Mouse (Mus musculus) thymus, postnatal 14 days (tissue): ENCODE measurements around the gene Gm44790.
"Not testable (repeated sequence)": the region's sequence is repeated elsewhere in the genome, so short reads cannot be mapped to it uniquely, and the experiment has no call there.

Source experiments
- DNase-seq: peaks from one replicate; pipeline ENCODE4 v3.0.0; 2021

Gm44790 gene

DNA sequence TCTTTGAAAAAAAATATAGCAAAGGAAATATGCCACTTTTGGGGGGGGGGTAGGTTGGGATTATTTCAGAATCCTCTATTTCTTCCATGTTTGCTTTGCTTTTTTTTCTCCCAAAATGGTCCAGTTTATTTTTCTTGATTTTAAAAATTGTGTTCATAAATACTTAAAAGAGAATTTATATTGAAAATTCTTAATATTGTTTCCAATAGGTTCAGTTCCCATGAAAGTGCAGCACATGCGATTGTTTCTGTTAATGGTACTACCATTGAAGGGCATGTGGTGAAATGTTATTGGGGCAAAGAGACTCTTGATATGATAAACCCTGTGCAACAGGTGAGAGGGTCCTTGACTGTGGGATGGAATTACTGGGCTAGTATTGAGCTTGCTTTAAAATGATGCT, at the start of gene Gm44790:
TSS of gene Gm44790 (plus strand) at position 301 of the 400 bp plus-strand sequence.
- no peak for DNase-seq

DNA sequence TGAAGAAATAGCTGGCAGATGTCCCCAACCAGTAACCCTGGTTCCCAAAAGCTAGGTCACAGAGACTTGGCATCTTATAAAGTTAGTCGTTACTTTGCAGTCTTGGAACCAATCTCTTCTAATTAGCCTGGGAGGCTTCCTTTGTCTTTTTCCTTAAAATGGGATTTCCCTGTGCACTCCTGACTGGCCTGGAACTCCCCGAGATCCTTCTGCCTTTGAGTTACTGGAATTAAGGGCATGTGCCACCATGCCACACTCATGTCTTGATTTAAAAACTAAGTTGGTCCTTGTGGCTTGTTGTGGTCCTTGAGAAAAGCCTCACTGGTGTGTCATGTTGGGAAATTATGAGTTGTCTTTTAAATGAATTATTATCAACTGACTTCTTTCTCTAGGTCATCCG, 48.1 kb upstream of the Gm44790 start:
- DNase-seq: no peak

DNA sequence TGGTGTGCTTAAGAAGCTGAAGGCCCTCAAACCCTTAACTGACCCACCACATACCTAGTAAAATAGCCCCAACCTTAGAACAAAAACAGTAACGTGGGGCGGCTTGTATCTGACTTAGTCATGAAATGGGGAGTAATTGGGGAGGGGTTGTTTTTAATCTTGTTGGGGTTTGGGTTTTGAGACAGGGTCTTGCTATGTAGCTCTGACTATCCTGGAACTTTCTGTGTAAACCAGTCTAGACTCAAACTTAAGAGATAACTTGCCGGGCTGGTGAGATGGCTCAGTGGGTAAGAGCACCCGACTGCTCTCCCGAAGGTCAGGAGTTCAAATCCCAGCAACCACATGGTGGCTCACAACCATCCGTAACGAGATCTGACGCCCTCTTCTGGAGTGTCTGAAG, 46.3 kb upstream of the Gm44790 start:
- DNase-seq: not testable (repeated sequence)

DNA sequence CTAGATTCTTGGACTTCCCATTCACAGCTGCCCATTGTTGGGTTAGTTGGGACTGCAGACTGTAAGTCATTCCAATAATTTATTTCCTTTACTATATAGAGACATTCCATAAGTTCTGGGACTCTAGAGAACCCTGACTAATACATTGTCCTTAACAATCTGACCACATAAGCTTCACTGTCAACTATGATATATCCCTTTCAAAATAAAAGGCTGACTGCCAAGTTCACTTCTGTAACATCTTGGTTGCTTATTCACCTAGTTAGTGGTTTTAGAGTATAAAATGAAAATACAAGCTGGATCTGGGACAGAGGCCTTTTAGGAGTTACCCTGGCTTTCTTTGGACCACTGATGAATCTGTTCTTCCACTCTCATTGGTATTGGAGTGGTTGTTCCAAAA, 43.9 kb upstream of the Gm44790 start:
- no peak for DNase-seq

DNA sequence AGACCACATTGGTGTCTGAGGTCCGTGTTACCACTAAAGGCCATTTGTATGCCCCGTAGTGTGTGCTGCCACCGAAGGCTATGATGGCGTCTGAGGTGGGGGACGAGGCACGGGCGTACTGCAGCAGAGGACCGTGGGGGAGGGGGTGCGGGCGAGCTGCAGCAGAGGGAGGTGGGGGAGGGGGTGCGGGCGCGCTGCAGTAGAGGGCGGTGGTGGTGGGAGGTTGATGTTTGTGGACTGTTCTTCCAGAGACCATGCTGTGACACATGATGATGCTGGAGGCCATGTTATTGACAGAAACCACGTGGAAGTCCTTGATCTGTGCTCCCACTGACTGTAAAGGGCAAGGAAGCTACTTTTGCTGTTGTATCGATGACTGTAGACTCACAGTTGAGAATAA, 43.1 kb upstream of the Gm44790 start:
- DNase-seq: no peak

DNA sequence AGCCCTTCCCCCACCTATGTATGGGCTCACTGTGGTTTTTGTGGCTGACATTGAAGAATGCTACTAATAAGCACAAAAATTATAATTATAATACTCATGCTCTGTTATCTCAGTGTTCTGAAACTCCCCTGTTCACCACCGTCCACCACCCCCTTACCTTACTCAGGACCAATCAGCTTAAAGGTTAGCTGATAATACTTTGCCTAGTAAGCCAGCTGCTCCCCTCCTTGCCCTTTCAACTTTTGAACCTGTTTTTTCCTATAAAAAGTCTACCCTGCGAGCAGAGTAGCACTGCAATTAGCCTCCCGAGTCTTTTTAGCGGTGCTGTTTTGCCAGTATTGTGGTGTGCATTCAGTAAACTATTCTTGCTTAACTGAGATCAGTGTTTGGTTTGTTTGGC, 41.8 kb upstream of the Gm44790 start:
- DNase-seq: no peak

DNA sequence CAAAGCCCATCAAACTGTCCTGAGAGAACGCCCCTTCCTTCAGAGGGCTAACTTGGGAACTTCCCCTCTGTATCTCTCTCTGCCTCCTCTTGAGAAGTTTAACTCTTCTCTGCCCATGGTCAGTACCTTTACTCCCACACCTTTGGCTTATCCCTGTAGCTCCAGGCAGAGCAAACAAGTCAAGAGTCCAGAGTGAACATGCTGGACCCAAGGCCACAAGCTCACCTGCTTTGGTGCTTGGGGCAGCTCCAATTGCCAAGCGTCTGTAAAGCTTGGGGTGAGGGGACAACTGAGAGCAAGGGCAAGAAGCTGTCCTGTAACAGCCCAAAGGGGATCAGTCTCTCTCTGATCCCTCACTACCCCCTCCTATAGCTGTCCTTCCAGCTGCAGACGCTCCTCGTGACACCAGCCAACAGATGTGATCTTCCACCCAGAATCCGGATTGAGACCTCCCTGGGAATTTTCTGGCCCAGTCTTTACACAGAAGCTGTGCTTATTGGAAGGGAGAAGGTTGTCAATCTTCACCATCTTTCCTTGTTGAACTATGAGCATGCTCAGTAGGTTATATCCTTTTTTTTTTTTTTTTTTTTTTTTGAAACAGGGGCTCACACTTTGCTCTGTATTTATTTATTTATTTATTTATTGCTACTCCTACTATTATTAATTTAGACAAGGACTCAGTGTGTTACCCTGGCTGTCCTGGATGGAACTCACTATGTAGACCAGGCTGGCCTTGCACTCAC, 40.9 kb upstream of the Gm44790 start:
- no peak for DNase-seq

DNA sequence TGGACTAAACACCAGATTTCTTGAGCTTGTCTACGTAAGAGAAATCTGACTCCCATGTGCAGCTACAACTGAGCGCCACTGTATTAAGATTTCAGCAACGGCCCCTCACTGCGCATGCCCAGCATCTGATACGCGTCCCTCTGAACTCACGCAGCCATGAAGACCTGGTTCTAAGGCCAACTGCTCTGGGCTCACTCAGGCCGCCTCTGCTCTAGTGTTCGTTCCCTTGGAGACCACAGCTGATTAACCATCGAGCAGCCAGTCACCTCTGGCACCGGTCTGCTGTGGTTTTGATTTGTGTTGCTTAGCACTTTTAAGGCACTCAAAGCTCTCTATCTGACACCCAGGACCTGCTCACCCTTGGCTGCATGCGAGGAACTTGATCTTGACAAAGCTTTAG, 39.1 kb upstream of the Gm44790 start:
- DNase-seq: no peak

DNA sequence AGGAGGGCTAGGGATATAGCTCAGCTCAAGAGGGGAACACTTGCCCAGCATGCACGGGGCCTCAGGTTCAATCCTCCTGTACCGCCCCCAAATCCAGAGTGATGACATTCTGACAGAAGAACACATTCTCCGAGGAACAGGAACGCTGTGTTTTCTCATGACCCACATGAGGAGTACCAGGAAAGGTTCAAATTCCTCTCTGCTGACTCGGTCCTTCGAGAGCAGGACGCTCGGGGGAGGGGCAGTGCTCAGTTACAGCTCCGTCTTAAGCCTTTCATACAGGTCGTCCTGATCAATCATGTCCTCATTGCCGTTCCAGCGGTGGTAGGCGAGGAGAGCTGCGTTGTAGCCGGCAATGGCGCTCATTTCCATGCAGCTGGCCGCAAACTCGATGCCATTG, 38.0 kb upstream of the Gm44790 start:
- no peak for DNase-seq

DNA sequence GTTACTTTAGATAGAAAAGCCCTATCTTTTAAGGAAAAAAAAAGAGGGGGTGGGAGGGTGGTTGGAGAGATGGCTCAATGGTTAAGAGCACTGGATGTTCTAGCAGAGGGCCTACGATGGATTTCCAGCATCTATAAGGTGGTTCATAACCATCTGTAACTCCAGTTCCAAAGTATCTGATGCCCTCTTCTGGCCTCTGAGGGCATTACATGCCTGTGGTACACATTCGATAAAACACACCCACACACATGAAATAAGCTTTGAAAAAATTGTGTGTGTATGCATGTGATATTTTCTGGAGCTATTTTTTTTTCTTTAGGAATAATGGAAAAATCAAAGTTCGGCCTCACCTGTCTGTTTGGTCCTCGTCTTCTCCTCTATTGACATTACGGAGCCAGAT, 35.1 kb upstream of the Gm44790 start:
- no peak for DNase-seq

DNA sequence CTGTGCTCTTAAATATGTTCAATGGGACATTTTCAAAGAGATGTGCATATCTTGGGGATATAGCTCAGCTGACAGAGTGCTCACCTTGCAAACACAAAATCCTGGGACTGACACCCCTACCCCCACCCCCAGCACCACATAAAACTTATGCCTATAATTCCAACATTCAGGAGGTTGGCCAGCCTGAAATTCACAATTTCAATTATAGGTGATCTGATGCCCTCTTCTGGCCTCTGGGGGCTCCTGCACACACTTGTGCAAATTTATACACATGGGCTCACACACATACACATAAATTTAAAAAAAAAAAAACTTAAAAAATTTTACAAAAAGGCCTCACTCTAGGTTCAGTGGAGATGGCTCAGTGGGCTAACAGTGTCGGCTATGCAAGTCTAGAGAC, 33.3 kb upstream of the Gm44790 start:
- peak; percentile 20 for DNase-seq

DNA sequence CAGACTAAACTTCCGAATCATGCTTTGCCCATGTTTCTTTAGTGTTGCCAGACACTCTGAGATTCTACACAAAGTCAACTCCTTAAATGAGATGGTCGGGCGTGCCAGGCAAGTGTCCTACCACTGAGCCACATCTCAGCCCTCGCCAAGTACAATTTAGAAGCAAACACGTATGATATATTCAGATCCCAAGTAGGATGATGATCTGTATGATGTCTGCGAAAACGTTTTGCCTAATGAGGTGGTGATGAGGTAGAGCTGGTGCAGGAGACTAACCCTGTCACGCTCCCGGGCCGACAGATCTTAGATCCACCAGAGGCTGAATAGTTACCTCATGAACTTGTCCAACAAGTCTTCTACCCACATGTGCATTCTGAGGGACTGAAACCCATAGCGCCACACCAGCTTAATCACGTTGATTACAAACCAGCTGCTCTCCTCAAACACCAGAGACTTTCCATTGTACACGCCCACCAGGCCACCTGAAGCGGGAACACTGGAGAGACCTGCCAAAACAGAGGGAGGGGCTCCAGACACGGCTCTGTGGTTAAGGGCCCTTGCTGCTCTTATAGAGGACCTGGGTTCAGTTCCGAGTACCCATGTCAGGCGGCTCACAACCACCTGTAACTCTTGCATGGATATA, 32.3 kb upstream of the Gm44790 start:
- no peak for DNase-seq

DNA sequence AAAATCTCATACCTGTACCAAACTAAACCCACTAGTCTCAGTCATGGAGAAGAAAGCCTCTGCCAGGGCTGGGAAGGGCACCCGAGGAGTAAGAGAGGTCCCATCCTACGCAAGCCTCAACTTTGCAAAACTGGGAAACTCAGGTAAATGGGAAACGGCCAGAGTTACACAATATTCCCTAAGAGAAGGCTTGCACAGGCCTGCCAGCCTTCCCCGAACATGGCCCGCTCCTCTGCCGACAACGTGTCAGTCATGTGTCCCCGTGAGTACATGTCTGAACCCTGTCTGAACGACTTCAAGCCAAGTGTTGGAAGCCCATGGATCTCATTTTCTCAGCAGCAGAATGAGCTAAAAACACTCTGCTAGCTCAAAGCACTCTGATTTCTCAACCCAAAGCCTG, 31.4 kb upstream of the Gm44790 start:
- DNase-seq: no peak

DNA sequence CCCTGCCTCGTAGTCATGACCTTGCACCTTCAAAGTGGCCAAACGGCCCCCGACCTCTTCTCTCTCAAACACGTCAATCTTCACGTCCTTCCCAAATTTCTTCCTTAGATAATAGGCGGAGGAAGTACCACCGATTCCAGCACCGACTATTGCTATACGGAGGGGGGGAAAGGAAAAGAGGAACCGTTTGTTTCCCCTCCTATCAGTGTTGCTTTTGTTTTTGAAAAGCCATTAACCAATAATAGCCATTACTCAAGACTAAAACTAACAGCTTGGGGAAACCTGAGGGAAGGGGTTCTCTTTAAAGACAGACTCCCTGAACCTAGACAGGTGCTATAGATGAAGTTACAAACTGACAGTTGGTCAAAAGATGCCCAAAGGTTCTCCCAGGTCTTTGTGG, 30.5 kb upstream of the Gm44790 start:
- no peak for DNase-seq

DNA sequence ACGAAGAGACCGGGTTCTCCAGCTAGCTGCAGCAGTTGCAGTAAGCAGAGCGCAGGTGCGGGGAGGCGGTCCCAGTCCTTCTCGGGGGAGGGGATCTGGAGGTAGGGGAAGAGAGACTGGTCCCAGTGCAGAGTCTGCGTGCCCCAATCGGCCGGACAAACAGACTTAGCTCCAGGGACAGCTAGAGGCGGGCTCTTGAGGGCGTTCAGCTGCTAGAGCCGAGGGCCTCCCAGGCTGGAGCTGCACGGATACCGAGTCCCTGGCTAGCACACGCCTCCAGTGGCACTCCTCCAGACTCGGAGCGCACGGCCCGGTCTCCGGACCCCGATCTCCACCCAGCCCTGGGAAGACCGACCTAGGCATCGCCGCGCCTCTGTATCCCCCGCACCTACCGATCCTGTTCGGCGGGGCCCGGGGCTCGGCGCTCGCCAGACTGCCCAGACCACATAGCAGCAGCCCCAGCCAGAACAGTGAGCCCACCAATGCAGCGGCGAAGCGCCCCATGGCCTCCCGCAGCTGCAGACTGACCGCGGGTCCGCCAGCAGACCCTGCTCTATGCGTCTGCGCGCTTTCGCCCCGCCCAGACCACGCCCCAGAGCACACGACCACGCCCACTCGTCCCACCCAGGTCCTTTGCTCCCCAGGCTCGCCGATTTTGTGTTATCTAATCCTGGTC, 29.7 kb upstream of the Gm44790 start, which contains the start of gene Pcyox1:
TSS of gene Pcyox1 (minus strand) at position 574 of the 676 bp plus-strand sequence.
- peak; percentile 88 for DNase-seq

DNA sequence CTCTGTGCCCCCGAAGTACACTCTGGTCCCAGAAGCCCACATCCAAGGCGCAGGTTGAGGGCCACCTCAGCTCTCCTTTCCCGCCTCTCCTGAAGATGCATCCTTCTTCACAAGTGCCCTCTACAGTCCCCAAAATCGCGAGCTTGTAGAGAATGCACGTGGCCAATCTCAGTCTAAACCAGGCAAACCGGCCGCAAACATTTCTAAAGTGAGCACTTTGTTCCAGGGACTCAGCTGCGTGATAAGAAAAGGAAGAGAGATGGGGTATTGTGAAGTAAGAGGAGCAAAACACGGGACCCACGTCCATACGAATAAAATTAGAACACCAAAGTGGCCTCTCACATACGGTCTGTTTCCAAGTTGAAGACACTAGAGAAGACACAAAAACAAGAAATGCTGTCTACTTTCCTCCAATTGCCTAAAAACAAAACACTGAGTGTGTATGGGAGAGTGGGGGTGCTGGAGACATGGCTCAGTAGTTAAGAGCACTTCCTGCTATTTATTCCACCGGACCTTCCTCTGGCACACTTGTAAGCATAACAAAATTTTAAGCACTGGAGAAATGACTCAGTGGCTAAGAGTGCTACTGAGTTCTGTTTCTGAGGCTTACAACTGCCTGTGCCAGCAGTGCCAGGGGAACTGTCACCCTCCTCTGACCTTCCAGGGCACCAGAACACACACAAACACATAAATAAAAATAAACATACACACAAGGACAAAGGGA, 29.0 kb upstream of the Gm44790 start:
- no peak for DNase-seq

DNA sequence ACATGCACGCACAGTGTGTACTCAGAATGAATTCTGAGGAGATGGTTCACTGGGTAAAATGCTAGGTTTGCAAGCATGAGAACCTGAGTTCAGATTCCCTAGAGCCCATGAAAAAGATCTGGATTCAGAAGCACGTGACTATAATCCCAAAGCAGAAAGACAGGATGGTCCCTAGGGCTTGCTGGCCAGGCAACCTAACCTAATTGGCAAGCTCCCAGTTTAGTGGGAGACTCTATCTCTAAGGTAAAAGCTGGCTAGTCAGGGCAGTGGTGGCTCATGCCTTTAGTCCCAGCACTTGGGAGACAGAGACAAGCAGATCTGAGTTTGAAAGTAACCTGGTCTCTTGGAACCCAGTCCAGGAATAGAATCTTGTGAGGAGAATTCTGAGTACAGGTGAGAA, 27.5 kb upstream of the Gm44790 start:
- no peak for DNase-seq

DNA sequence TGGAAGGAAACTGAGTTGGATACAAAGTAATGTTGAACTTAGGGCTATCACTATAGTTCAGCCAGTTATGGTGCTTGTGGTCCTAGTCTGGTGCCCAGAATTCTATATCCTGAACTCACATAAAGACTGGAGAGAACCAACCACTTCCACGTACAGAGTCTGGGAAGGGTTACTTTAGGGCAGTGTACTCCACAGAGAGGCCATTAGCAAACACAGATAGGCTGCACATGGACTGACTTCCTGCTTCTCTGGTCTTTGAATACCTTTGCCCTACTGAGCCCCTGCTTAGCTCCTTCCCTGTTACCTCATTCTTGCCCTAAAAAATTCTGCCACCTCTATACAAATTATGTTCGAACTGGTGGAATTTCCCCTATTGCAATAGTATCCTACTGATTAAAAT, 26.5 kb upstream of the Gm44790 start:
- DNase-seq: no peak

DNA sequence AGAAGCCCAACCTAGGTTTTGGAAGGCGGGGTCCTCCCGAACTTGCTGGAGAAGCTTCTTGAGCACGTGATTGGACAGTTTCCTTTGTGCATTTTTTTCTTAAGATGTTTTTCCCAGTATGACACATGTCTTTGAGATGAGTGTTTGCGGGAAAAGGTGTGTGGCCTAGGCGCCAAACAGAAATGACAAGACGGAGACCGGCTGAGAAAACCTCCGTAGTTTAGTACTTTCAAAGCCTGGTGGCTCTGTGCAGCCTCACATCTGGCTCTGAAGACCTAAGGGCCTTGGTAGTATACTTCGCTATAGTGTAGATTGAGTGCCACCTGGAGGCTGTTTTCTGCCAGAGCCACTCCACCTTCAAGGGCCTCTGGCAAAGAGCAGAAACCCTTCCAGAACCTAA, 25.5 kb upstream of the Gm44790 start:
- DNase-seq: peak; percentile 90

DNA sequence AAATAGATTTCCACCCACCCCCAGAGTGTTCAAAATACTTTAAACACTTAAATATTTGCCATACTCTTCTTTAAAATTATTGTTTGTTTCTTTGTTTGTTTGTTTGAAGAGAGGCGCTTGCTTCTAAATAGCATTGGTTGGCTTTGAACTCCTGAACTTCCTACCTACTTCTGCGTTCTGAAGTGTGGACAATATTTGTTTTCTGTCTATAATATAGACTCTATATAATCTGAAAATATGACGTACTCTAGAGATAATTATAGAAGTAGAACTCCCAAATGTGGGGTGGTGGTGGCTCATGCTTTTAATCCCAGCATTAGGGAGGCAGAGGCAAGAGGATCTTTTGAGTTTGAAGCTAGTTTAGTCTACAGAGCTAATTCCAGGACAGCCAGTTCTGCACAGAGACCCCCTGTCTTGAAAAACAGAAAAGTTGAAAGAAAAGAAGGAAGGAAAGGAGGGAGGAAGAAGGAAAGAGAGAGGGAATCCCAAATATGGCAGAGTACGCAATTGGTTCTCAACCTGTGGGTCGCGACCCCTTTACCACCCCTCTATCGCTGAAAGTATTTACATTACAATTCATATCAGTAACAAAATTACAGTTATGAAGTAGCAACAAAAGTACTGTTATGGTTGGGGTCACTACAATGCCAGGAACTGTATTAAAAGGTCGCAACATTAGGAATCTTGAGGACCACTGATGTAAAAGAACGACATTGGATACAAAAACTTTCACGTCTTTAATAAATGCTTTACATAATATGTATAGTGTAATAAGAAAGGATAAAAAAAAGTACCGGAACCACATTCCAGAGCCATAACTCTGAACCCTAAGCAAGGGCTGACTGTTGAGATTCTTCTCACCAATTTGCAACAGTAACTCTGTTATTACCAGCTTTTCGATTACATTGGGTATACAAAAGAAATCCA, 23.5 kb upstream of the Gm44790 start:
- DNase-seq: no peak

DNA sequence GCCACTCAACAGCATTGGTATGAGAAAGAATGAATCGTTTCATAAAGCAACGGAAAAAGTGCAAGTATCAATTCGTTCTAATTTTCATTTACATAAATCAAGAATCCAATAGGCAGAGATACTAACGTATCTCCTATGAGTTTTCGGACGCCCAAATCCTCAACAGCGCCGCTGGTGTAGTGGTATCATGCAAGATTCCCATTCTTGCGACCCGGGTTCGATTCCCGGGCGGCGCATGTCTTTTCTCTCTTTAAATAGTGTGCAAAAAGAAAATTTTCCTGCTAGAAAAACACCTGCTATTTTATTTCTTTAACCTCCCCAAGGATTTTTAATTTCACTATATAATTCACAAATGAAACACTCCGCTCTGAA, 22.7 kb upstream of the Gm44790 start:
- DNase-seq: peak; percentile 85

DNA sequence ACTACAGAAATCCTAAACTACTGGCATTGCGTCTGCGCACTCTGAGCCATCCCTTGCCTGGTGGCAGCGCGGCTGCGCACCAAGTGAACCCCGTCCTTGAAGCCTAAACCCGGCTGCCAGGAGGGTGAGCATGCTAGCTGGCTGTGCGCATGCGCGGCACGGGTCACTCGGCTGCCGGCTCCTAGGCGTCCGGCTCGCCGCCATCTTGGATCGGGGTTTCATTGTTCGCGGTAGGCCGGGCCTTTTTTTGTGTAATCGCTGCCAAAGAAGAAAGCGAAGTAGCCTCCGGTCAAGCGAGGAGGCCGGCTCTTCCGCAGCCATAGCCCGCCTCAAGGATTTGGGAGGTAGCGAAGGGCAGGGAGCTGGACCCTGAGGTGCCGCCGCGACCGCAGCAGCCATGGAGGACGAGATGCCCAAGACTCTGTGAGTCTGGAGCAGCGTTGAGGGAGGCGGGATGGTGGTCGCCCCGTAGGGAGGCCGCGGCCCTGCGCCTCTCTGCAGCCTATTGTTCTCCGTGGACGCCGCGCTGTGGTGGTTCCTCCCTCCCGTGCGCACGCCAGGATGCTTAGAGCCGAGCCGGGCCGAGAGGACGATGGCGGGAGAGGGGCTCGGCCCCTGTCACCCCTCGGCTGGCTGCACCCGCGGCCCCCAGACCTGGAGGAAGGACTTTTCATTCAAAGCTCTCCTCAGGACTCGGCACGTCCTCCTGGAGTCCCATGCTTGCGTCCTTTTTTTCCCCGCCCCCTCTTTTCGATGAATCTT, 22.2 kb upstream of the Gm44790 start, which contains the start of gene Tia1:
TSS of gene Tia1 (plus strand) at position 120 of the 762 bp plus-strand sequence.
- peak; percentile 97 for DNase-seq
